Mouse (Mus musculus) liver, postnatal 0 days (tissue): ENCODE data around the gene Chpt1. TPM values are rescaled to one million over a fixed set of nuclear protein-coding genes. Genes with fewer than 3 reads are reported as not detected.
A peak's percentile ranks its signal among the peaks of the same experiment; 100 is the strongest.

Source experiments
- ATAC-seq: fragments of 200-750 bp; cut with Nextera tagmentation; 2 replicates; pipeline ENCODE4 v1.8.0; 2017; ENCODE audit warnings: mild to moderate bottlenecking, moderate library complexity
- DNase-seq: peaks from one replicate; pipeline ENCODE4 v3.0.0-alpha.2; 2016
- H3K27ac ChIP-seq: fragments of 300-500 bp; sonication (generic); 2 replicates; pipeline ENCODE4 v1.5.1; 2014; ENCODE audit warnings: antibody characterized with exemption, moderate library complexity, mild to moderate bottlenecking, low read depth
- H3K27me3 ChIP-seq: fragments of 300-500 bp; sonication (generic); 2 replicates; pipeline ENCODE4 v1.6.1; 2014; ENCODE audit warnings: low read length, control low read depth, mixed read lengths; ENCODE audit not compliant: insufficient read depth
- H3K36me3 ChIP-seq: fragments of 300-500 bp; sonication (generic); replicated peaks from 2 replicates; pipeline ENCODE4 v1.6.1; 2014; ENCODE audit warnings: mild to moderate bottlenecking, control low read depth, low read length, moderate library complexity, mixed read lengths; ENCODE audit not compliant: insufficient read depth
- H3K4me1 ChIP-seq: fragments of 300-500 bp; sonication (generic); 2 replicates; pipeline ENCODE4 v1.6.1; 2014; ENCODE audit warnings: antibody characterized with exemption, mild to moderate bottlenecking, control low read depth; ENCODE audit not compliant: insufficient read depth
- H3K4me2 ChIP-seq: fragments of 300-500 bp; sonication (generic); 2 replicates; pipeline ENCODE4 v1.6.1; 2014; ENCODE audit warnings: low read depth, mild to moderate bottlenecking, low read length, moderate library complexity, mixed read lengths
- H3K4me3 ChIP-seq: fragments of 300-500 bp; sonication (generic); 2 replicates; pipeline ENCODE4 v1.5.1; 2014; ENCODE audit warnings: low read depth, low read length
- H3K9ac ChIP-seq: fragments of 300-500 bp; sonication (generic); replicated peaks from 2 replicates; pipeline ENCODE4 v1.6.1; 2014; ENCODE audit warnings: mild to moderate bottlenecking, moderate library complexity
- H3K9me3 ChIP-seq: fragments of 300-500 bp; sonication (generic); 2 replicates; pipeline ENCODE4 v1.6.1; 2016; ENCODE audit warnings: mild to moderate bottlenecking, control low read depth, low read length, mixed read lengths
- CTCF ChIP-seq: sonication (generic); IDR thresholded peaks from 2 replicates; pipeline ENCODE4 v1.5.1; 2016; ENCODE audit warnings: antibody characterized with exemption, low read depth
- EP300 ChIP-seq: IDR thresholded peaks from 2 replicates; pipeline ENCODE4 v1.6.1; 2016; ENCODE audit warnings: antibody characterized with exemption, low read depth, mild to moderate bottlenecking
- WGBS: fragments of 180-500 bp; shearing (Covaris S2); extraction: QIAGEN DNeasy Blood & Tissue Kit; methylation state at CpG from one replicate; pipeline ENCODE4 v1.1.7; 2014; ENCODE audit not compliant: insufficient replicate concordance; 5-methylcytosine and 5-hydroxymethylcytosine counted together
- polyA plus RNA-seq: library from polyadenylated mRNA; unstranded; fragments of >200 nt; fragmentation: Nextera tagmentation; extraction: Ambion mirVana; gene quantifications from 2 replicates; pipeline ENCODE4 v1.2.1, GENCODE M21; 2015

The Chpt1 gene
- polyA plus RNA-seq, 1 experiment from 2014 or later = 12.7 TPM

- H3K4me1 ChIP-seq = peaks cover 5% of the 10 kb centered on the region; the same call in 1 of the 2 replicates
- H3K36me3 ChIP-seq = no peaks in the 10 kb centered on the region
- H3K9ac ChIP-seq = no peak overlapping the region
- no peaks in the 10 kb centered on the region for H3K27me3 ChIP-seq
- no peaks in the 10 kb centered on the region for H3K9me3 ChIP-seq
- no peak for ATAC-seq
- 72% methylated on average over 12 of the region's 12 CpGs for WGBS
- H3K27ac ChIP-seq = no peak overlapping the region
- no peak for TF ChIP-seq CTCF
- no peak for TF ChIP-seq EP300
- H3K4me3 ChIP-seq = no peak overlapping the region
- H3K4me2 ChIP-seq = no peak overlapping the region
- no peak for DNase-seq
Observed at GRCm38 (mm10) chr10:88510503-88511271, 6.8 kb upstream of the Chpt1 start.

GRCm38 (mm10) chr10:88507691-88508143, 3.8 kb upstream of the Chpt1 start:
- WGBS = 65% methylated on average over 7 of the region's 7 CpGs

DNA sequence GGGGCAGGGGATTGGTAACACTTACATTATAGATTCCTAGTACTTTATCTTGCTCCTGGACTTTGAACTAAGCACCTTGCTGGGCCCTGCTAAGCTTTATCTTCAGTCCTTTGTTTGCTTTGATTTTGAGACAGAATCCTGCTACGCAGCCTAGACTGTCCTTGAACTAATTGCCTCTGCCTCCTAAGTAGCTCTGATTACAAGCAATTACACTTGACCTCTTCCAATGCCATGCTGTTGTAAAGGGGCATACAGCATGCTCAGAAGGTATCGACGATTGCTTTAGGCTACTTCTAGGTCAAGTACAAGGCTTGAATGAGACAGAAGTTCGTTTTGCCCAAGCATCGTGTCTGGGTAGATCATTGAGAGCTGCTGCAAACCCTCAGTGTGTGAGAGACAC, 1.4 kb upstream of the Chpt1 start:
- Histone ChIP-seq H3K4me2 (no peak overlapping the region), H3K27ac (no peak overlapping the region), H3K9me3 (no peaks in the 10 kb centered on the region), H3K9ac (no peak overlapping the region), H3K36me3 (no peaks in the 10 kb centered on the region), H3K4me3 (no peak overlapping the region), H3K4me1 (peaks cover 5% of the 10 kb centered on the region), H3K27me3 (no peaks in the 10 kb centered on the region)
- TF ChIP-seq EP300 (no peak), CTCF (no peak)
- DNase-seq = no peak
- ATAC-seq = no peak
- 76% methylated on average over 5 of the region's 5 CpGs for WGBS

More at GRCm38 (mm10) chr10:88507691-88508143, 3.8 kb upstream of the Chpt1 start:
- Histone ChIP-seq H3K36me3 (no peaks in the 10 kb centered on the region), H3K27me3 (no peaks in the 10 kb centered on the region), H3K9me3 (no peaks in the 10 kb centered on the region), H3K9ac (no peak overlapping the region), H3K4me2 (no peak overlapping the region), H3K4me1 (peaks cover 5% of the 10 kb centered on the region), H3K27ac (no peak overlapping the region), H3K4me3 (no peak overlapping the region)
- ATAC-seq (no peak), DNase-seq (no peak)
- TF ChIP-seq EP300 (no peak), CTCF (no peak)

- no peaks in the 10 kb centered on the region for H3K36me3 ChIP-seq
- 0 out of 2 replicates have a peak overlapping the region, but pooled peaks have one; percentile 72 for H3K4me3 ChIP-seq
- peaks cover 5% of the 10 kb centered on the region for H3K4me1 ChIP-seq
- H3K4me2 ChIP-seq = peak overlapping the region; percentile 93
- DNase-seq (no peak), ATAC-seq (no peak)
- 54% methylated on average over 3 of the region's 3 CpGs for WGBS
- H3K9me3 ChIP-seq = no peaks in the 10 kb centered on the region
- H3K27me3 ChIP-seq = no peaks in the 10 kb centered on the region
- peak overlapping the region; percentile 60 for H3K27ac ChIP-seq
- TF ChIP-seq EP300 (no peak), CTCF (no peak)
- 0 out of 2 replicates have a peak overlapping the region, but pooled peaks have one; percentile 48 for H3K9ac ChIP-seq
Observed at GRCm38 (mm10) chr10:88504481-88504880, 608 bp upstream of the Chpt1 start.

- Histone ChIP-seq H3K27me3 (no peaks in the 10 kb centered on the region), H3K36me3 (no peaks in the 10 kb centered on the region), H3K27ac (no peak overlapping the region), H3K9ac (peak overlapping the region; percentile 83), H3K4me2 (peak overlapping the region; percentile 93), H3K4me1 (peaks cover 5% of the 10 kb centered on the region), H3K9me3 (no peaks in the 10 kb centered on the region), H3K4me3 (peak overlapping the region; percentile 72)
- no peak for DNase-seq
- ATAC-seq = no peak
- no peak for TF ChIP-seq CTCF
- TF ChIP-seq EP300 = no peak
- WGBS = 51% methylated on average over 4 of the region's 4 CpGs
Observed at GRCm38 (mm10) chr10:88502919-88503318, 954 bp downstream of the Chpt1 start.

DNA sequence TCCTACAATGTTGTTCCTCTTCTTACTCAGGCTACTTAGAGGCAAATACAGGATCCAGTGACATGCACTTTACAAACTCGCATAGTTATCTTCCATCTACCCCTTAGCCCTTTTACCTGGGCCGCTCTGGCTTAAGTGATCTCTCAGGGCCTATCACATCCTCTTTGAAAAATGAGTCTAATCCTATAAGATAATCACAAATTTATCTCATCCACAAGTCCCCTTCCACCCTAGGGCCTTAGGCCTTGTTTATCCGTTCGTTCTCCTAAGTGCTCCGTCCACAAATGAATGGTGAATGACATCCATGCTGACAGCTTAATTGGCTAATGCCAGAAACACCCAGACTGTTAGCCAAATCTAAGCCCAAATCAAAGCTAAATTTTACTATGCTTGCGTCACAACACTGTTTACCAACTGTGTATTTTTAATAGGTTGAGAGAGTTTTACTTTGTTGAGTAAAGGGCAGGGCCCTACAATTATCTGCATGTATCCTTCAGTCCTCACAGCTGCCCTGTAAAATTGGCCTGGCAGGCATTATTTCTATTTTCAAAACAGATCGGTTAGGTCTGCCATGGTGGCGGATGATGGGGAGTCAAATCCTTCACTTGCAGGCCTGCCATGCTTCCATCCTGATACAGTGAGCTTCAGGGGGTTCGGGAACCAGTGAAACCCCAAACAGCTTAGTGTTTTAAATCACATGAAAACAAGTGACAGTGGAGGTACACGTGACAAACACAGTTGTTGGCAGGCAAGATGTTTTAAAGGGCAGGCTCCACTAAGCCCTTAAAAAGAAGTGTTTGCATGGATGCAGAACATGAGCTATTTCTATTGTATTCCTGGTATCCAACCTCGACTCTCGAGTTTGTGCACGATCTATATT, 1.7 kb downstream of the Chpt1 start:
- no peak for ATAC-seq
- 83% methylated on average over 13 of the region's 13 CpGs for WGBS
- Histone ChIP-seq H3K4me2 (no peak overlapping the region), H3K9ac (no peak overlapping the region), H3K36me3 (no peaks in the 10 kb centered on the region), H3K27ac (no peak overlapping the region), H3K4me1 (peaks cover 5% of the 10 kb centered on the region), H3K4me3 (no peak overlapping the region), H3K27me3 (no peaks in the 10 kb centered on the region), H3K9me3 (no peaks in the 10 kb centered on the region)
- no peak for DNase-seq
- TF ChIP-seq EP300 = no peak
- TF ChIP-seq CTCF = no peak
